Mouse (Mus musculus) testis, adult 2 months (tissue): ENCODE data around the gene Trim31.

Experiments used
- CTCF ChIP-seq: fragments of 200-500 bp; IDR thresholded peaks from 2 replicates; pipeline ENCODE4 v1.5.1; 2012; ENCODE audit warnings: low read depth, mild to moderate bottlenecking, inconsistent platforms, low read length, moderate library complexity; ENCODE audit not compliant: control insufficient read depth, insufficient read depth, insufficient replicate concordance
- POLR2A ChIP-seq: fragments of 200-500 bp; IDR thresholded peaks from 2 replicates; pipeline ENCODE4 v1.6.1; 2012; ENCODE audit warnings: low read depth, mild to moderate bottlenecking, inconsistent platforms, low read length, moderate library complexity; ENCODE audit not compliant: control insufficient read depth

DNA sequence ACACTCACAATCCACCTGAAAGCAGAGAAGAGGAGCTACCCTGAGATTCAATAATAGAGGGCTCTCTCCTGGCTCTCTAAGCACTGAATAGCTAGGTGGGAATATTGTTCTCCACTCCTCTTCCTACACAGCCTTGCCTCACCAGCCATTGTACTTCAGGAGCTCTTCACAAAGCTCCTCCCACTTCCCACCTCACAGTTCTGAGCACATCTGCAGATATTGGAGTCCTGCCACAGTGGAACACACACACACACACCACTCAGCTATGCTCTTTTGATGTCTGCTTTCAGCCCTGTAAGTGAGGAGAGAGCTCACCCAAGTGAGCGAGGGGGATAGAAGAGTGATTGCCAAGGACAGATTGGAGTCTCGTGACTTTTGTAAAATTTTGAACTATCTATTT lies 14.6 kb upstream of the Trim31 start:
- no peak for TF ChIP-seq CTCF
- no peak for TF ChIP-seq POLR2A
